Mouse (Mus musculus) heart, embryonic 11.5 days (tissue): ENCODE results near the gene Arpc5l. TPM values are rescaled to one million over a fixed set of nuclear protein-coding genes. Genes with fewer than 3 reads are reported as not detected.
A peak's percentile ranks its signal among the peaks of the same experiment; 100 is the strongest.

Source experiments
- ATAC-seq: fragments of 200-750 bp; cut with Nextera tagmentation; replicated peaks from 2 replicates; pipeline ENCODE4 v1.8.0; 2017; ENCODE audit warnings: moderate library complexity; ENCODE audit not compliant: insufficient number of reproducible peaks, low FRiP score, low TSS enrichment
- H3K27ac ChIP-seq: fragments of 300-500 bp; sonication (generic); 2 replicates; pipeline ENCODE4 v1.5.1; 2014; ENCODE audit warnings: mild to moderate bottlenecking, low read depth, low read length
- H3K27me3 ChIP-seq: fragments of 300-500 bp; sonication (generic); 2 replicates; pipeline ENCODE4 v1.6.1; 2014; ENCODE audit warnings: mild to moderate bottlenecking, low read length, mixed read lengths; ENCODE audit not compliant: control insufficient read depth, insufficient read depth
- H3K36me3 ChIP-seq: fragments of 300-500 bp; sonication (generic); 2 replicates; pipeline ENCODE4 v1.6.1; 2014; ENCODE audit warnings: mild to moderate bottlenecking, low read length, moderate library complexity, mixed read lengths; ENCODE audit not compliant: control insufficient read depth, insufficient read depth
- H3K4me1 ChIP-seq: fragments of 300-500 bp; sonication (generic); 2 replicates; pipeline ENCODE4 v1.6.1; 2014; ENCODE audit warnings: low read length; ENCODE audit not compliant: control insufficient read depth, insufficient read depth
- H3K4me2 ChIP-seq: fragments of 300-500 bp; sonication (generic); 2 replicates; pipeline ENCODE4 v1.6.1; 2014; ENCODE audit warnings: mild to moderate bottlenecking, moderate library complexity
- H3K4me3 ChIP-seq: fragments of 300-500 bp; sonication (generic); 2 replicates; pipeline ENCODE4 v1.5.1; 2014; ENCODE audit warnings: low read depth, low read length
- H3K9ac ChIP-seq: fragments of 300-500 bp; sonication (generic); 2 replicates; pipeline ENCODE4 v1.6.1; 2014; ENCODE audit warnings: mild to moderate bottlenecking, low read depth, low read length, moderate library complexity
- H3K9me3 ChIP-seq: fragments of 300-500 bp; sonication (generic); replicated peaks from 2 replicates; pipeline ENCODE4 v1.6.1; 2016; ENCODE audit warnings: low read length; ENCODE audit not compliant: control insufficient read depth
- WGBS: fragments of 180-500 bp; shearing (Covaris S2); extraction: QIAGEN DNeasy Blood & Tissue Kit; methylation state at CpG from one replicate; pipeline ENCODE4 v1.1.7; 2014; ENCODE audit not compliant: insufficient replicate concordance; 5-methylcytosine and 5-hydroxymethylcytosine counted together
- polyA plus RNA-seq: library from polyadenylated mRNA; unstranded; fragments of >200 nt; fragmentation: Nextera tagmentation; extraction: Ambion mirVana; gene quantifications from 2 replicates; pipeline ENCODE4 v1.2.1, GENCODE M21; 2014

The Arpc5l gene
- polyA plus RNA-seq, 1 experiment from 2014 or later = 97.0 TPM

- no peak for ATAC-seq
- Histone ChIP-seq H3K9ac (no peak overlapping the region), H3K4me1 (peaks cover 11% of the 10 kb centered on the region), H3K36me3 (peaks cover 19% of the 10 kb centered on the region), H3K27ac (no peak overlapping the region), H3K4me3 (no peak overlapping the region), H3K9me3 (no peaks in the 10 kb centered on the region), H3K4me2 (no peak overlapping the region), H3K27me3 (no peaks in the 10 kb centered on the region)
- WGBS = 91% methylated on average over 3 of the region's 3 CpGs
Measured at GRCm38 (mm10) chr2:39011971-39012370, 6.8 kb downstream of the Arpc5l start.

GRCm38 (mm10) chr2:39012768-39013279 lies 7.7 kb downstream of the Arpc5l start:
- Histone ChIP-seq H3K4me1 (peaks cover 8% of the 10 kb centered on the region), H3K4me2 (no peak overlapping the region), H3K4me3 (no peak overlapping the region), H3K9me3 (no peaks in the 10 kb centered on the region), H3K27ac (no peak overlapping the region), H3K27me3 (no peaks in the 10 kb centered on the region), H3K9ac (no peak overlapping the region), H3K36me3 (peaks cover 19% of the 10 kb centered on the region)
- 83% methylated on average over 7 of the region's 7 CpGs for WGBS
- ATAC-seq = no peak

GRCm38 (mm10) chr2:39016581-39016980 lies 11.4 kb downstream of the Arpc5l start:
- H3K4me1 ChIP-seq = no peaks in the 10 kb centered on the region
- no peak overlapping the region for H3K4me3 ChIP-seq
- no peak overlapping the region for H3K9ac ChIP-seq
- WGBS = 72% methylated on average over 3 of the region's 3 CpGs
- H3K9me3 ChIP-seq = no peaks in the 10 kb centered on the region
- no peak overlapping the region for H3K27ac ChIP-seq
- H3K4me2 ChIP-seq = no peak overlapping the region
- peaks cover 23% of the 10 kb centered on the region for H3K36me3 ChIP-seq
- ATAC-seq = no peak
- no peaks in the 10 kb centered on the region for H3K27me3 ChIP-seq

- Histone ChIP-seq H3K4me1 (no peaks in the 10 kb centered on the region), H3K27me3 (no peaks in the 10 kb centered on the region), H3K4me3 (no peak overlapping the region), H3K9ac (no peak overlapping the region), H3K36me3 (peaks cover 23% of the 10 kb centered on the region), H3K27ac (no peak overlapping the region), H3K4me2 (no peak overlapping the region), H3K9me3 (no peaks in the 10 kb centered on the region)
- WGBS = 88% methylated on average over 1 of the region's 1 CpGs
- no peak for ATAC-seq
Measured at GRCm38 (mm10) chr2:39020004-39020403, 14.9 kb downstream of the Arpc5l start.

- no peak overlapping the region for H3K4me2 ChIP-seq
- H3K9me3 ChIP-seq = no peaks in the 10 kb centered on the region
- ATAC-seq = no peak
- no peaks in the 10 kb centered on the region for H3K27me3 ChIP-seq
- no peaks in the 10 kb centered on the region for H3K4me1 ChIP-seq
- no peak overlapping the region for H3K9ac ChIP-seq
- 97% methylated on average over 1 of the region's 1 CpGs for WGBS
- no peak overlapping the region for H3K27ac ChIP-seq
- peaks cover 18% of the 10 kb centered on the region; the same call in 1 of the 2 replicates for H3K36me3 ChIP-seq
- H3K4me3 ChIP-seq = no peak overlapping the region
Measured at GRCm38 (mm10) chr2:39031611-39032010, 26.5 kb downstream of the Arpc5l start.

- H3K4me3 ChIP-seq = no peak overlapping the region
- H3K9ac ChIP-seq = no peak overlapping the region
- H3K27ac ChIP-seq = no peak overlapping the region
- H3K36me3 ChIP-seq = peaks cover 6% of the 10 kb centered on the region
- no peaks in the 10 kb centered on the region for H3K27me3 ChIP-seq
- H3K9me3 ChIP-seq = no peaks in the 10 kb centered on the region
- H3K4me2 ChIP-seq = no peak overlapping the region
- no peak for ATAC-seq
- 97% methylated on average over 1 of the region's 1 CpGs for WGBS
- no peaks in the 10 kb centered on the region for H3K4me1 ChIP-seq
Measured at GRCm38 (mm10) chr2:39040215-39040614, 35.1 kb downstream of the Arpc5l start.

- Histone ChIP-seq H3K4me2 (no peak overlapping the region), H3K9ac (no peak overlapping the region), H3K36me3 (peaks cover 20% of the 10 kb centered on the region), H3K27me3 (no peaks in the 10 kb centered on the region), H3K27ac (no peak overlapping the region), H3K4me1 (no peaks in the 10 kb centered on the region), H3K4me3 (no peak overlapping the region), H3K9me3 (no peaks in the 10 kb centered on the region)
- ATAC-seq = no peak
- 91% methylated on average over 1 of the region's 1 CpGs for WGBS
Measured at GRCm38 (mm10) chr2:39048515-39048914, 43.4 kb downstream of the Arpc5l start.

GRCm38 (mm10) chr2:39064687-39065399 lies 59.7 kb downstream of the Arpc5l start:
- Histone ChIP-seq H3K27me3 (no peaks in the 10 kb centered on the region), H3K27ac (peak overlapping the region; percentile 95), H3K4me1 (peaks cover 2% of the 10 kb centered on the region; the same call in 1 of the 2 replicates), H3K4me3 (peak overlapping the region; percentile 93), H3K36me3 (no peaks in the 10 kb centered on the region; the same call in 1 of the 2 replicates), H3K4me2 (peak overlapping the region; percentile 87), H3K9ac (peak overlapping the region; percentile 98), H3K9me3 (no peaks in the 10 kb centered on the region)
- ATAC-seq = peak; percentile 83
- WGBS = 4% methylated on average over 25 of the region's 25 CpGs
